14 mouse cellular contexts compared by ENCODE assay signal in genomic region chr3:105756505-105756904, GRCm38 (mm10).
"Had no signal": no experiment of that assay in that cellular context is flagged by ENCODE, and none has a peak within 500 bp of the region (broad histone marks: within the 10 kb centered on the region; RNA-seq: fewer than 3 reads in every experiment).

No protein-coding gene starts in this region.

- H3K36me3 ChIP-seq: limb, embryonic 13.5 days; liver, embryonic 15.5 days; midbrain, embryonic 10.5 days; midbrain, embryonic 15.5 days; neural tube, embryonic 15.5 days had no signal

- ATAC-seq: midbrain, embryonic 15.5 days had no signal

- H3K9me3 ChIP-seq: limb, embryonic 13.5 days; liver, embryonic 15.5 days; midbrain, embryonic 10.5 days; midbrain, embryonic 15.5 days; neural tube, embryonic 15.5 days had no signal

- H3K4me2 ChIP-seq: limb, embryonic 13.5 days; liver, embryonic 11.5 days; liver, embryonic 15.5 days; midbrain, embryonic 15.5 days; neural tube, embryonic 15.5 days had no signal

- H3K9ac ChIP-seq: limb, embryonic 13.5 days; liver, embryonic 15.5 days; midbrain, embryonic 15.5 days; neural tube, embryonic 15.5 days had no signal

- H3K27ac ChIP-seq: kidney, postnatal 0 days; limb, embryonic 13.5 days; midbrain, embryonic 10.5 days; midbrain, embryonic 15.5 days; neural tube, embryonic 15.5 days had no signal

- H3K4me1 ChIP-seq: neural tube, embryonic 15.5 days had no signal

- DNase-seq: kidney, adult 2 months; kidney, postnatal 36 days; left cerebral cortex, postnatal 4 days; lung, postnatal 4 days; right cerebral cortex, adult 18-20 months; right cerebral cortex, postnatal 25 days; thymus, postnatal 4 days had no signal

- H3K27me3 ChIP-seq: limb, embryonic 13.5 days; liver, embryonic 15.5 days; midbrain, embryonic 15.5 days; neural tube, embryonic 15.5 days had no signal

- H3K4me3 ChIP-seq: limb, embryonic 13.5 days; liver, embryonic 15.5 days; midbrain, embryonic 10.5 days; midbrain, embryonic 15.5 days; neural tube, embryonic 15.5 days had no signal
